Mouse (Mus musculus): Measurements from ENCODE around the gene Usp37. TPM values are rescaled to one million over a fixed set of nuclear protein-coding genes. Genes with fewer than 3 reads are reported as not detected.

The Usp37 gene
- total and polyA plus RNA-seq, 2 experiments, result 1.4 to 5.3 TPM

GRCm38 (mm10) chr1:74394858-74395257, 149.2 kb downstream of the Usp37 start:
- 91% methylated on average over 15 of the region's 15 CpGs for WGBS
- H3K4me1 ChIP-seq (ENCODE audit: control insufficient read depth, insufficient read depth, low read length), result peaks cover 24% of the 10 kb centered on the region
- no peak overlapping the region; the same call in 1 of the 2 replicates for H3K9ac ChIP-seq (ENCODE audit: low read depth, low read length)
- H3K27ac ChIP-seq (replicated peaks; ENCODE audit: insufficient read depth, low read depth, low read length), result peak overlapping the region; percentile 35; the same call in 1 of the 2 replicates
- H3K36me3 ChIP-seq (ENCODE audit: control insufficient read depth, insufficient read depth, low read length), result peaks cover 11% of the 10 kb centered on the region; the same call in 1 of the 2 replicates
- no peak overlapping the region for H3K4me3 ChIP-seq (ENCODE audit: insufficient read depth, low read depth, low read length)
- no peak for TF ChIP-seq CTCF (IDR thresholded peaks at IDR 0.05; ENCODE audit: low read depth, low read length)
- no peak for TF ChIP-seq POLR2A (IDR thresholded peaks at IDR 0.05; ENCODE audit: extremely low read depth, insufficient read depth, low read length)
- H3K79me2 ChIP-seq (ENCODE audit: control insufficient read depth, insufficient read depth, low read length), result peaks cover 17% of the 10 kb centered on the region; the same call in 1 of the 2 replicates
- DNase-seq (ENCODE audit: extremely low read depth, low read depth, low spot score), result no peak
- H3K27me3 ChIP-seq (ENCODE audit: control insufficient read depth, insufficient read depth, low read length), result no peaks in the 10 kb centered on the region

GRCm38 (mm10) chr1:74394311-74394710, 149.8 kb downstream of the Usp37 start:
- no peak for DNase-seq (ENCODE audit: extremely low read depth, low read depth, low spot score)
- Histone ChIP-seq H3K27me3 (ENCODE audit: control insufficient read depth, insufficient read depth, low read length) (no peaks in the 10 kb centered on the region), H3K36me3 (ENCODE audit: control insufficient read depth, insufficient read depth, low read length) (peaks cover 11% of the 10 kb centered on the region; the same call in 1 of the 2 replicates), H3K9ac (ENCODE audit: low read depth, low read length) (no peak overlapping the region; the same call in 1 of the 2 replicates), H3K79me2 (ENCODE audit: control insufficient read depth, insufficient read depth, low read length) (peaks cover 17% of the 10 kb centered on the region; the same call in 1 of the 2 replicates), H3K4me1 (ENCODE audit: control insufficient read depth, insufficient read depth, low read length) (peaks cover 24% of the 10 kb centered on the region), H3K4me3 (ENCODE audit: insufficient read depth, low read depth, low read length) (no peak overlapping the region), H3K27ac (replicated peaks; ENCODE audit: insufficient read depth, low read depth, low read length) (peak overlapping the region; percentile 81; the same call in 1 of the 2 replicates)
- 84% methylated on average over 9 of the region's 9 CpGs for WGBS
- TF ChIP-seq POLR2A (IDR thresholded peaks at IDR 0.05; ENCODE audit: extremely low read depth, insufficient read depth, low read length) (no peak), CTCF (IDR thresholded peaks at IDR 0.05; ENCODE audit: low read depth, low read length) (no peak)

GRCm38 (mm10) chr1:74393697-74394096, 150.4 kb downstream of the Usp37 start:
- no peaks in the 10 kb centered on the region for H3K27me3 ChIP-seq (ENCODE audit: control insufficient read depth, insufficient read depth, low read length)

GRCm38 (mm10) chr1:74393010-74393409, 151.1 kb downstream of the Usp37 start:
- Histone ChIP-seq H3K27me3 (ENCODE audit: control insufficient read depth, insufficient read depth, low read length) (no peaks in the 10 kb centered on the region), H3K36me3 (ENCODE audit: control insufficient read depth, insufficient read depth, low read length) (peaks cover 11% of the 10 kb centered on the region; the same call in 1 of the 2 replicates), H3K4me1 (ENCODE audit: control insufficient read depth, insufficient read depth, low read length) (peaks cover 26% of the 10 kb centered on the region), H3K4me3 (ENCODE audit: insufficient read depth, low read depth, low read length) (peak overlapping the region; percentile 92), H3K79me2 (ENCODE audit: control insufficient read depth, insufficient read depth, low read length) (peaks cover 17% of the 10 kb centered on the region; the same call in 1 of the 2 replicates), H3K9ac (ENCODE audit: low read depth, low read length) (peak overlapping the region; percentile 96), H3K27ac (replicated peaks; ENCODE audit: insufficient read depth, low read depth, low read length) (peak overlapping the region; percentile 81)
- no peak for DNase-seq (ENCODE audit: extremely low read depth, low read depth, low spot score)
- WGBS, result 9% methylated on average over 7 of the region's 7 CpGs
- 0 out of 2 replicates have a peak, but pooled peaks have one; percentile 2 for TF ChIP-seq CTCF (IDR thresholded peaks at IDR 0.05; ENCODE audit: low read depth, low read length)
- no peak for TF ChIP-seq POLR2A (IDR thresholded peaks at IDR 0.05; ENCODE audit: extremely low read depth, insufficient read depth, low read length)

More at GRCm38 (mm10) chr1:74393697-74394096, 150.4 kb downstream of the Usp37 start:
- peaks cover 11% of the 10 kb centered on the region; the same call in 1 of the 2 replicates for H3K36me3 ChIP-seq (ENCODE audit: control insufficient read depth, insufficient read depth, low read length)
- H3K27ac ChIP-seq (replicated peaks; ENCODE audit: insufficient read depth, low read depth, low read length), result peak overlapping the region; percentile 81
- no peak overlapping the region for H3K4me3 ChIP-seq (ENCODE audit: insufficient read depth, low read depth, low read length)
- H3K4me1 ChIP-seq (ENCODE audit: control insufficient read depth, insufficient read depth, low read length), result peaks cover 24% of the 10 kb centered on the region
- no peak for TF ChIP-seq POLR2A (IDR thresholded peaks at IDR 0.05; ENCODE audit: extremely low read depth, insufficient read depth, low read length)
- DNase-seq (ENCODE audit: extremely low read depth, low read depth, low spot score), result no peak
- peaks cover 17% of the 10 kb centered on the region; the same call in 1 of the 2 replicates for H3K79me2 ChIP-seq (ENCODE audit: control insufficient read depth, insufficient read depth, low read length)
- H3K9ac ChIP-seq (ENCODE audit: low read depth, low read length), result peak overlapping the region; percentile 96
- WGBS, result 79% methylated on average over 9 of the region's 9 CpGs

- peak overlapping the region; percentile 99 for H3K27ac ChIP-seq (replicated peaks; ENCODE audit: insufficient read depth, low read depth, low read length)
- DNase-seq (ENCODE audit: extremely low read depth, low read depth, low spot score), result peak; percentile 90
- peak overlapping the region; percentile 96 for H3K9ac ChIP-seq (ENCODE audit: low read depth, low read length)
- under 1% methylated on average over 16 of the region's 16 CpGs for WGBS
- TF ChIP-seq CTCF (IDR thresholded peaks at IDR 0.05; ENCODE audit: low read depth, low read length) (no peak), POLR2A (IDR thresholded peaks at IDR 0.05; ENCODE audit: extremely low read depth, insufficient read depth, low read length) (0 out of 2 replicates have a peak, but pooled peaks have one; percentile 24)
- no peaks in the 10 kb centered on the region for H3K27me3 ChIP-seq (ENCODE audit: control insufficient read depth, insufficient read depth, low read length)
- peaks cover 17% of the 10 kb centered on the region; the same call in 1 of the 2 replicates for H3K79me2 ChIP-seq (ENCODE audit: control insufficient read depth, insufficient read depth, low read length)
- H3K4me1 ChIP-seq (ENCODE audit: control insufficient read depth, insufficient read depth, low read length), result peaks cover 29% of the 10 kb centered on the region
- peaks cover 11% of the 10 kb centered on the region; the same call in 1 of the 2 replicates for H3K36me3 ChIP-seq (ENCODE audit: control insufficient read depth, insufficient read depth, low read length)
- H3K4me3 ChIP-seq (ENCODE audit: insufficient read depth, low read depth, low read length), result peak overlapping the region; percentile 92
These were observed 151.6 kb downstream of the Usp37 start for GRCm38 (mm10) chr1:74392446-74392994.

All from liver, adult 2 months (tissue).